Mouse (Mus musculus): ENCODE measurements around the gene Tap1.
A peak's percentile ranks its signal among the peaks of the same experiment; 100 is the strongest.
"Not testable (repeated sequence)": the region's sequence is repeated elsewhere in the genome, so short reads cannot be mapped to it uniquely, and the experiment has no call there.

The Tap1 gene

DNA sequence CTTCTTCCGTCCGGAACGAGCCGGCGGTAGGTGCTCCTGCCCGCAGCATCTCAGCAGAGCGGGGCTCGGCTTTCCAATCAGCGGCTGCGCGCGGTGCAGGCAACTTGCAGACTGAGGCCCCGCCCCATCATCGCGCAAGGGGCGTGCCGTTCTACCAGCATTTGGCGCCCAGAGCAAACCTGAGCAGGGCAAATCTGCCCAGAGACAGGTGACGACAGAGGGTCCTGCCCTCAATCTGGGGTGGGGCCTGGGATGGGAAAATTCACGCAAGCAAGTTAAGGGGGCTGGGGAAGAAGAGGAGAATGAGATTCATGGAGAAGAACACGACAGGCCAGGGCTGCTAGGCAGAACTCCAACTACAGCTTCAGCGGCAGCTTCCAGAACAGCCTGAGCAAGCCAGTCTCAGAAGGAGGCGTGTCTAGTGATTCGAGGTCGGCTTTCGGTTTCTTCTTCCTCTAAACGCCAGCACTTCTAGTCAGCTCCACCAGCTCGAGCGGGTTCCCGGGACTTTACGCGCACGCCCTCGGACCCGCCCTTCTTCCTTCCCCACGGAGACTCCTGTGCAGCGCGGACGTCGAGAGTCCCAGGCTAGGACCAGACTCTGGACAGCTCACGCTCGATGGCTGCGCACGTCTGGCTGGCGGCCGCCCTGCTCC is at the start of gene Tap1, which contains the start of gene Psmb9:
Gene Tap1 (plus strand): TSS at position 293 of the 656 bp plus-strand sequence.
Gene Psmb9 (minus strand): TSS at position 504 of the 656 bp plus-strand sequence.
- DNase-seq (ENCODE audit: low spot score in 2 of 2): peak; percentile 98

DNA sequence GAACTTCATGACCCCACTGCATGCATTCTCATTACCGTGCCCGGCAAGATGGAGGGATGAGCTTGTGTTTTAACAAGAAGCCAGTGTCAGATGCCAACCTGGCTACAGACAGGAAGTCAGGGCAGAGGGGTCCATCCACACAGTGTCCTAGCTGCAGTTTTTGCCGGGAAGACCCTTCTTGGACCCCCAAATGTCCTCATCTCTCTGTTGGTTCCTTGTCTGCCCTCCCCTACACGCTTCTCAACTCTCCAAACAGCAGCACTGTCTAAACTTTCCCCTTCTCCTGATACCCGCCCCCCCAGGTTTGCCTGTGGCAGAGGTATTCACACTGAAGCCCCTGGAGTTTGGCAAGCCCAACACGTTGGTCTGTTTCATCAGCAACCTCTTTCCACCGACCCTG is 49.8 kb upstream of the Tap1 start:
- DNase-seq (ENCODE audit: low spot score in 2 of 2): no peak

DNA sequence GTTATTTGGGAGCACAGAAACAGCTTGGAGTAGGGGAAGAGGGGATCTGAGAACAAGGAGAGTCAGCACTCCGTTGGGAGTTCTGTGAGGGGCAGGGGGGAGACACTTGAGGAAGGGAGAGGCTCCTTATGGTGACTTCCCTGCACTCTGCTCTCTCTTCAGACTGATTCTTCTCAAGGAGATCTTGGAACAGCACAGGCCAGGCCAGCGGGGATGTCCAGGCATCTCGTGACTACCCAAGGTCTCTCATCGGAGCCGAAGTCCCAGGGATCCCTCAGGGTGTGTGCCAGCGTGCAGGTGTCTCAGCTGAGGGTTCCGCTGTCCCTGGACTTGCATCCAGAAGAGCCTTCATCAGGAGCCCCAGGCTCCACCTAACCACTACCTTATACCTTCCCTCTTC is 48.7 kb upstream of the Tap1 start:
- no peak for DNase-seq (ENCODE audit: low spot score in 2 of 2)

DNA sequence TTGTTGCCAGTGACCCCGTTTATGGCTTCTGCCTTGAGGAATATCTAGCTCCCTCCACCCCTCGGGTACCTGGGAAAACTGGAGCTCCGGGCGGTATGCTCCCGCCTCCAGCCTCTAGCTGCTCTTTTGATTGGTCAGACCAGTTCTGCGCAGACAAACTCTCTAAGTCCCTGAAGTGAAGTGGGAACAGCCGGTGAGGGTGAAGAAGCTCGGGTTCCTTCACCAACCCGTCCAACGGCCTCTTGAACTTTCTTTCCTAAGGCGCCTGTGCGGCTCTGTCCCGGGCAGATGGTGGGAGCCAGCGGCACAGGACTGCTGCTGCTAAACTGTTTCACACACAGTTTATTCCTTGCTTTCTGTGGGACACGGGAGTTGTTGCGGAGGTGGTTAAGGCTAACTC is 47.9 kb upstream of the Tap1 start:
- DNase-seq (ENCODE audit: low spot score in 2 of 2): no peak

DNA sequence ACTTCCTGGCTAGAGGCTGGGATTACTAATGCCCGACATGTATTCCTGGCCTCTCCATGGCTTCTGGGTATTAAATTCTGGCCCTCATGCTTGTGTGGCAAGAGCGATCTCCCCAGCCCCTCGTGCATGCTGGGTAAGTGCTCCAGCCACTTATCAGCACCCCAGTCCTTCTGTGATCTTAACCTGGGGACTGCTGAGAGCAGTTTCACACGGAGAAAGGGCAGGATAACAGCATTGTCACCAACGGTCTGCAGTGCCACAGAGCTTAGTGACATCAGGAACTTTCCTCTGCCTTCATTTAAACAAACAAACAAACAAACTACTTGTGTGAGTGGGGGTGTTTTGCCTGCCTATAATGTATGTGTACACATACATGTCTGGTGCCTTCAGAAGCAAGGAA is 47.1 kb upstream of the Tap1 start:
- no peak for DNase-seq (ENCODE audit: low spot score in 2 of 2)

DNA sequence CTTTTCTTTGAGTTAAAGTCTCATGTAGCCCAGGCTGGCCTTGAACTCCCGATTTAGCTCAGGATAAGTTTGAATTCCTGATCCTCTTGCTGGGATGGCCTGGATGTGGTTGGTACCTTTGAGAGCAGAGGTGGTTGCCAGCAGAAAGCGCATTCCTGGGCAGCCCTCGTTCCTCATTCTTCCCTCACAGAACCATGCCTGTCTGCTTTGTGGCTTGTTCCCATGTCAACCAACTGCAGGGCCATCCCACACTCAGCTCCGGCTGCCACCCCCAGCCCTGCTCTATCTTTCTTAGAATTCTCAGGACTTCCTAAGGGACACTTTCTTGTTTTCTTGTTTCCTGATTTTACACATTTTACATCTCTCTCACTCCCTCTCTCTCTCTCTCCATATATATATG is 45.9 kb upstream of the Tap1 start:
- no peak for DNase-seq (ENCODE audit: low spot score in 2 of 2)

DNA sequence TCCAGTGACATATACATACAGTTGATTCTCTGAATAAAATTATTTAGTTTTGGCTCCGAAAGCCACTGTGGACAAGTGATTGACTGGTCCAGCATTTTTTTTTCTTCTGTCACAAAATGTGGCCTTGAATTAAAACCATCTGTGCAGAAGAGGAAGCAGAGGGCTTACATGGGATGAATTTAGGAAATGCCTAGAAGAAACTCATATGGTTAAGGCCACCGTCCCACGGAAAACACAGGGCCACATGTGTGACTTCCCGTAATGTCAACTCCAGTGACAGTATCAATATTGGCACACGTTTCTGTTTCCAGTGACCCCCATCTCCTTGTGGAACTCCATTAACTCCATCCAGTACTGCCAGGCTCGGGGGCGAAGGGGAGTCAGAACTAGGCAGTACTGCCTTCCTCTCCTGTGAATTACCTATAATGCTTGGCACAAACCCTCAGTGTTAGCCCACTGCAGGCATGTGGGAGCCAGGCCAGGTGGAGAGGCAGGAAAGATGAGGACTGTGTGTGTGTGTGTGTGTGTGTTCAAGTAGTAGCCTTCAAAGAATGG is 44.8 kb upstream of the Tap1 start:
- no peak for DNase-seq (ENCODE audit: low spot score in 2 of 2)

DNA sequence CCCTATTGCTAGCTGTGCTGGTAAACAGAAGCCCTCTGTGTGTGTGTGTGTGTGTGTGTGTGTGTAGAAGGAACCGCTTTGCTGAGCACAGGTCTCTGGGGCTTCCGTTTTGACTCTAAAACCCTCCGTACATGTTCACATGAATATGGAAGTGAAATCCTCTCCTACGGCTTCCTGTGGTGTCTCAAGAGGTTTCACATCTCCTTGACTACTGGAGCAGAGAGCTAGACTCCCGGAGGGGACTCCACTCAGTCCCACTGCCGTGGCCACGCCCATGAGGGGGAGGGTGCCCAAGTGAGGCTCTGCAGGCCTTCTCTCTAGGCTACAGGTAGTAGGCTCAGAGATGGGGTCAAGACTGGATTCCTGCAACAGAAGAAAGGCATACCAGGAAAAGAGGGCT is 44.3 kb upstream of the Tap1 start, which contains the start of gene H2-DMb2:
Gene H2-DMb2 (plus strand): TSS at position 275 of the 400 bp plus-strand sequence.
- DNase-seq (ENCODE audit: low spot score in 2 of 2): peak in 1 of 2 experiments; percentile 92

DNA sequence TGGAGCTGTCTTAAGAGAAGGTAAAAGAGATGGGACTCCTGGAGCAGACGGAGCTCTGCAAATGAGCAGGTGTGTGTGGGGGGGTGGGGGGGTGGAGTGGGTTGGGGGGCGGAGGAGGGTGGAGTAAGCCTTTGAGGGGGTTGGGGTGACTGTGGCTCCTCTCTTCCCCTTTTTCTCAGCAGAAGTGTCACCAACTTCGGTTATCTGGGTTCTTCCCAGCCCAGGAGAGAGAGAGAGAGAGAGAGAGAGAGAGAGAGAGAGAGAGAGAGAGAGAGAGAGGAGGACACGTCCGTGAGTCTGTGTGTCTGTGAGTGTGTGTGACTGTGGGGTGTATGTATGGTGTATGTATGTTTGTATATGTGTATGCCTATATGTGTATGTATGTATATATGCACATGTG is 43.9 kb upstream of the Tap1 start:
- DNase-seq (ENCODE audit: low spot score in 2 of 2): no peak

DNA sequence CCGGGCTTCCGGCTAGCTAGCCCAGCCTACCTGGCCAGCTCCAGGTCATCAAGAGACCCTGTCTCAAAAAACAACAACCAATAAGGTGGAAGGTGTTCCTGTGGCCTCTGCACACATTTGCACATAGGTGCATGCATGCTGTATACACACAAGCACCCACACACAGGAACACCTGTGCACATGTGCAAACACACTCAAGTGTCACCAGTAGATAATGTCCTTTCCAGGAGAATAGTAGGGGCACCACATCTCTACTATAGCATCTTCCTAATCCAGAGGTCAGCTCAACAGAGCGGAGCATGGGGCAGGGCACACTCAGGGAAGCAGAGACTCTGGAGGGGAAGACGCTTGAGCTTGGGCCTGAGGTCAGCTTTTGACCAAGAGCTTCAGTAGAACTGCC is 43.1 kb upstream of the Tap1 start:
- DNase-seq (ENCODE audit: low spot score in 2 of 2): not testable (repeated sequence)

DNA sequence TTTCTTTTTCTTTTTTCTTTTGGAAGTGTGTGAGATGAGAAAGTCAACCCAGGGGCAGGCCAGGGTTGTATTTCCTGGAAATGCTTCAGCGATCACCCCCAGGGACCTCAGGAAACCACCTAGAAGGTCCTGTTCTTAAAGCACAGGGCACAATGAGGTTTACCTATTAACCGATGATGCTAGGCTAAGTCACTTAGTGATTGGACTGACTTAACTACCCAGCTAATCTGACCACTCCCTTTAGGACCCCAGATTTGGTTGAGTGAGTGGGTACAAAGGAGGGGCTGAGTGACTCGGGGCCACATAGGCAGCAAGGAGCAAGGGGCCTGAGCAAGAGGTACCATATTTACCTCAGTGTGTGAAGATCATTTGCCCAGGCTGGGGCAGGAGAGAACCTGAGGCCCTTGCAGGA is 42.4 kb upstream of the Tap1 start:
- peak in 1 of 2 experiments; percentile 84 for DNase-seq (ENCODE audit: low spot score in 2 of 2)

DNA sequence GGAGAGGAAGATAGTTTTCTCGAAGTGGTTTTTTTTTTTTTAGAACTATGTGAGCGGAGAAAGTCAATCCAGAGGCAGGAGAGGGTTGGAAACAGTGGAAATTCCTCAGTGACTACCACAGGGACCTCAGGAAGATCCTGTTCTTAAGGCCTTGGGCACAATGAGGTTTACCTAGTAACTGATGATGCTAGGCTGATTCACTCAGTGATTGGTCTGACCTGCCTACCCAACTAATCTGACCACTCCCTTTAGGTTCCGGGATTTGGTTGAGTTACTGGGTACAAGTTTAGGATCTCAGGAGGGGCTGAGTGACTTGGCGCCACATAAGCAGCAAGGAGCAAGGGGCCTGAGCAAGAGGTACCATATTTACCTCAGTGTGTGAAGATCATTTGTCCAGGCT is 34.4 kb upstream of the Tap1 start, which contains the start of gene H2-DMb1:
Gene H2-DMb1 (plus strand): TSS at position 150 of the 400 bp plus-strand sequence.
- DNase-seq (ENCODE audit: low spot score in 2 of 2): peak; percentile 56 to 73

DNA sequence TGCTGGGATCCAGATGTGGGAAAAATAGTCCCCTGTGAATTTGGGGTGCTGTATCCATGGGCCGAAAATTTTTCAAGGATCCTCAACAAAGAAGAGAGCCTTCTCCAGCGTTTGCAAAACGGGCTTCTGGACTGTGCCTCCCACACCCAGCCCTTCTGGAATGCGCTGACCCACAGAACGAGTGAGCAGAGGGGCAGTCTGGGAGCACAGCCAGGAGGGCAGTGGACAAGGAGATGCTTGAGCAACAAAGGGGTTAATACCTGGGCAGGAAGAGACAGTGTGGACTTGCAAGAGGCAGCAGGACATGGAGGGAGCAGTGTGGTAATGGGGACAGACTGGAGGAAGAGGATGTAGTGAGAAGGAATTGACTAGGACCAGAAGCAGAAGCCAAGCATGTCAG is 31.8 kb upstream of the Tap1 start:
- no peak for DNase-seq (ENCODE audit: low spot score in 2 of 2)

DNA sequence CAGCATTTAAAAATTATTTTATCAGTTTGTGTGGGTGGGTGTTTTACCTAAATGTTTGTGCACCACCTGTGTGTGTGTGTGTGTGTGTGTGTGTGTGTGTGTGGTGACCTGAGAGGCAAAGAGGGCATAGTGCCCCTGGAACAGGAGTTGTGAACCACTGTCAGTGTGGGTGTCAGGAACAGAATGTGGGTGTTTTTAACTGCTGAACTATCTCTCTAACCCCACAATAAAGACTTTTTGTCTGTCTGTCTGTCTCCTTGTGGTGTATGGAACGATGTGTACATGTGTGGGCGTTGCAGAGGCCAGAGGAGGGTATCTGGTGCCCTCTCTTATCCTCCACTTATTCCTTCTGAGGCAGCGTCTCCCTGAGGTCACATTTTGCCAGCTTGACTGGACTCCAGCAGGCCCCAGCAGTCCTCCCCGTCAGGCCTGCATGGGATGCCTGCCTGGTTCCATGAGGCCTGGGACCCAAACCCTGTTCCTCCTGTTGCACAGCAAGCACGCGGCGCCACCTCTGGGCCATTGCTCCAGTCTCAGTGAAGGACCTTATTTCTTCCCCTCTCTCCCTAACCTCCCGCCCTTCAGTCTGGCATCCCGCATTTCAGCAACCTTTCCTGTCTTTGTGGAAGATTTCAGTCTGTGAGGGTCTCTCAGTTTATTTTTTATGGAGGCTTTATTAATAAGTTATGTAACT is 23.0 kb upstream of the Tap1 start:
- DNase-seq (ENCODE audit: low spot score in 2 of 2): peak in 1 of 2 experiments; percentile 29

DNA sequence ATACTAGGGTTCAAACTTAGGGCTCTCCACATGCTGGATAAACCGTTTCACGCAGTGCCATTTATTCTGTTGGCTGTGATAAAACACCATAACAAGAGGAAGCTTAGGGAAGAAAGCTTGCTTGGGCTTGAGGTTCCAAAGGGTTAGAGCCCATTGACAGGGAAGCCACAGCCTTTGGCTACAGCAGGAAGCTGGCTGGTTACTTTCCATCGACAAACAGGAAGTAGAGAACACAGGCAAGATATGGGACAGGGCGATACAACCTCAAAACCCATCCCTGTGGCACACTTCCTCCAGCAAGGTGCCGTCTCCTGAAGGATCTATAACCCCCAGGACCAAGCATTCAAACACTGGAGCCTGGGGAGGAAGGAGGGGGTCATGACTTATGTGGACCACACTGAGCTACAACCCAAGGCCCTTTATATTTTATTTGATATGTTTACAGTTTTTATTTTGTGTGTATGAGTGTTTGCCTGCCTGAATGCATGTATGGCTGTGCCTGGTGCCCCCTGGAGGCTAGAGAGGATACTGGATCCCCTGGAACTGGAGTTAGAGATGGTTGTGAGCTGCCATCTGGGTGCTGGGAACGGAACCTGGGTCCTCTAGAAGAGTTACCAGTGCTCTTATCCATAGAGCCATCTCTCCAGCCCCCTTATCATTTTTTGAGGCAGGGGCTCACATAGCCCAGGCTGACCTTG is 22.2 kb upstream of the Tap1 start:
- DNase-seq (ENCODE audit: low spot score in 2 of 2): peak in 1 of 2 experiments; percentile 42

DNA sequence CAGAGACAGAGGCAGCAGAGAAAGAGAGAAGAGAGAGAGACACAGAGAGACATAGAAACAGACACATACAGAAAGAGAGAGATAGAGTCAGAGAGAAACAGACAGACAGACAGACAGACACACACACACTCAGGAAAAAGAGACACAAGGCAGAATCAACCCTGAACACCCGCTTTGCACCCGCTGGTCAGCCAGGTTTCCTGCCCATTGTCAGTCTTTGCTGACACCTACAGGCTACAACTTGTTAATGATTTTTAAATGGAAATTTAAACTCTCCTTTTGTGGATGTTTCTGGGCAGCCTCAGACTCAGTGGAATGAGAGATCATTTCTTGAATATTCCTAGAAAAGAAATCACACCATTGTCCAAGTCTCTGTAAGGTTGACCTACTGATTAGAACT is 18.1 kb upstream of the Tap1 start:
- peak; percentile 60 to 71 for DNase-seq (ENCODE audit: low spot score in 2 of 2)

DNA sequence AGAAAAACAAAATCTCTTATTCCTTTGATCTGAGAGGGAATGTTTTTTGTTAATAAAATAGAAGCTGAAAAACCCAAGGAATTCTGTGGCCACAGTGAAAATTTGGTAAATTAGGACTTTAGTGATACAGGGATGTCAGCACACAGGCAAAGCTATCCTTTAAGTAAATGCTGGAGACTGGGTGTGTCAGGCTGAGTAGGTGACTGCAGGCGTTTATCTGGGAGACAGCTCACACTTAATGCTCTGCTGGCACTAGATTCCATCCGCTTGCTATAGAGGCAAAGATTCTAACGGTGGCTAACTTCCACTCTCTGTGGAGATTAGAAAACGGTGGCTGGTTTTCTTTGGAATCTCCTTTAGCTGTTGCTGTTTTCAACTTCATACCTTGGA is 16.9 kb upstream of the Tap1 start:
- no peak for DNase-seq (ENCODE audit: low spot score in 2 of 2)

DNA sequence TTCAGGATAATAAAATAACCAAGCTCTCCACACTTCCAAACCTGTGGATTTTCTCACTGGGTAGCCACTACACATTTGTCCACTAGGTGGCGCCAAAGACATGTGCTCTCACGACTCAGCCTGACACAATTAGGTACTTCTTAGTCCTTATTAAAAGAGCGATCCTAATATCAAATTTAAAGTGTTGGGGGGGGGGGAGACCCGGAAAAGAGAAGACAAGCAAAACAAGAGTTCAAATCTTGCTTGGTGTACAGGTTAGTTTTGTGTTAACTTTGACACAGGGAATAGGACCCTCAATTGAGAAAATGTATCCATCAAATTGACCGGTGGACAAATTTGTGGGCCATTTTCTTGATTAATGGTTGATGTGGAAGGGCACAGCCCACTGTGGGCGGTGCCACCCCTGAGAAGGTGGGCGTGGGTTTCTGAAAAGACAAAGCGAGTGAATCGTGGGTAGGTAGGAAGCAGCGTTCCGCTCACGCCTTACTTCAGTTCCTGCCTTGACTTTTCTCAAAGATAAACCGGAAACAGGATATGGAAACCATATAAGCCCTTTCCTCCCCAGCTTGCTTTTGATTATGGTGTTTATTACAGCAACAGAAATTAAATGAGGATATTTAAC is 16.4 kb upstream of the Tap1 start:
- peak; percentile 79 to 89 for DNase-seq (ENCODE audit: low spot score in 2 of 2)

DNA sequence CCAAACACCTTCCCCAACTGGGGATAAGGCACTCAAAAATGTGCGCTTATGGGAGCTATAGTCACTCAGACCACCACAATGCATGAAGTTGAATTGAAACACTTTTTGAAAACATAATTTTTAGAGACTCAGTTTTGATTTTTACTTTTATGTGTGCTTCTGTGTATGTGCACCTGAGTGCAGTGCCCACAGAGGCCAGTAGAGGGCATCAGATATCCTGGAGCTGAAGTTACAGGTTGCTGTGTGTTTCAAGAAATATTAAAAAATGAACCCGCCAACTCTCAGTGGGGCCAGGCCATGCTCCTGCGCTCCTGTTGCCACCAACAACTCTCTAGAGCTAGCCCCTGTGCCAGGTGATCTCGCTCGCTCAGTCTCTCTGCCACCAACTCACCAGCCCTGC is 14.8 kb upstream of the Tap1 start:
- no peak for DNase-seq (ENCODE audit: low spot score in 2 of 2)

DNA sequence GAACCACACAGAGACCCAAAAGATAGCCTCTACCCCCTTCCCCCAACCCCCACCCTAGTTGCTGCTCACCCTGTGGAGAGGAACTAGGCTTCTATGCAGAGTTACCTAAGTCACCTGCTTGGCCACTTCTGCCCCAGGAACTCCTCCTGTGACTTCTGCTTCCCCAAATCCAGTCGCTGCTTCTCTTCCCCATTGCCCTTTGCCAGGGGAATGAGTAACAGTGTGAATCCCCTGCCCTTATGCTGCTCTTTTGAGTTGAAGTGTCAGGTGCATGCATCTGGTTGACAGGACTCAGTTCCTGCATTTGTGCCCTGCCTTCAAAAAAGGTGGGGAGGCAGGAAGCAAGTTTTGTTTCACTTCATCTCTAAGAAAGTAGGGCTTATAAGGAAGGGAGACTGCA is 13.3 kb upstream of the Tap1 start:
- peak in 1 of 2 experiments; percentile 40 for DNase-seq (ENCODE audit: low spot score in 2 of 2)

DNA sequence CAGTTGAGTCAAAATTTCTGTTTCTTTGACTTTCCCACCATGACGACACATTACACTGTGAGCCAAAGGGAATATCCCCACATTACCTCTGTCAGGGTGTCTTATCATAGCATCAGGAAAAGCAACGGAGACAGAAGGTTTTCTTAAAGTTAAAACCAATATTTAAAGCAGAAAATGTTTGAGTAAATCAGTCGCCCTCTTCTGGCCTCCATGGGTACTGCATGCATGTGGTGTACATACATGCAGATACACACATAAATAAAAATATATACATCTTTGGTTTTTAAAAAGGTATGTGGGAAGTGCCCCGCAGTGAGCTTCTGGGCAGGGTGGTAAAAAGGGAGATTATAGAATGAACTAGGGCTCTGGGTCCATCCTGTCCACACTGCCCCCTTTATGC is 10.2 kb upstream of the Tap1 start:
- DNase-seq (ENCODE audit: low spot score in 2 of 2): peak in 1 of 2 experiments; percentile 39

DNA sequence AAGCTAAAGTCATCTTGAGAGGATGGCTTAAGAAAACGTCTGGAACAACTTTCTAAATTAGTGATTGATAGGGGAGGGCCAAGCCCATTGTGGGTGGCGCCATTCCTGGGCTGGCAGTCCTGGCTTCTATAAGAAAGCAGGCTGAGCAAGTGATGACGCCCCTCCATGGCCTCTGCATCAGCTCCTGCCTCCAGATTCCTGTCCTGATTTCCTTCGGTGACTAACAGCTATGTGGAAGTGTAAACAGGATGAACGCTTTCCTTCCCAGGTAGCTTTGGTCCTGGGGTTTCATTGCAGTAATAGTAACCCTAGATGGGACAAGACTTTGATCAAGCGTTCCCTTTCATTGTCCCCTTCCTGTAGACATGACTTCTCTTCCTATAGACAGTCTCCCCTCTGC is 8.3 kb upstream of the Tap1 start:
- DNase-seq (ENCODE audit: low spot score in 2 of 2): no peak

Data from natural killer cell, adult 2 months (primary cell).